ENCODE assay signal across 8 mouse cellular contexts in the genomic region with DNA sequence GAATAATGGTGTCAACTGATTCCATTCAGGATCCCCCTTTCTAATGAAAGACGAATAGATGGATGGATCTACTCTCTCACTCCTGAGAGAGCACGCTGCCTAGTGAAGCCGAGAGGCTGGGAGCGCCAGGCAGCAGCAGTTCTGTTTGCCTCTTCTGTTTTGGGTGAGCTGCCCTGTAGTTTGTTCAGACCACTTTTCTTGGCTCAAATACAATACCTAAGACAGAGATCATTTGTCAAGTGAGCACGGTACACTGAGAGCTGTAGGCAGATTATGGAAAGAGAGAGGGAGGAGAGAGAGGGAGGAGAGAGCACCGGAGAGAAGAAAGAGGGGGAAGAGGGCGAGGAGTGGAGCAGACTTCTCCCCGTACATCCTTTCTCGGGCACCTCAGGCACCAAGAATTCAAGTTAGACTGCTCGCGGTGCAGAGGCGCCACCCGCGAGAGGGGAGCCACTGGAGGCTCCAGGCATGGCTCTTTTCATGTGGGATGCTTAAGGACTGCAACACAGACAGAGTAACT.
A peak's percentile ranks its signal among the peaks of the same experiment; 100 is the strongest.
DNase-seq lines count a peak whose midpoint lies in the region; ATAC-seq and TF ChIP-seq lines count a peak whose summit lies in the region.

No protein-coding gene starts in this region.

- H3K9ac ChIP-seq in lung, postnatal 0 days (replicated peaks; ENCODE audit: low read depth), result no peak overlapping the region
- peak overlapping the region; percentile 66 for H3K9ac ChIP-seq in limb, embryonic 12.5 days (replicated peaks)

- no peaks in the 10 kb centered on the region for H3K36me3 ChIP-seq in lung, postnatal 0 days (ENCODE audit: insufficient read depth, low read length)
- no peaks in the 10 kb centered on the region for H3K36me3 ChIP-seq in limb, embryonic 12.5 days

- H3K4me3 ChIP-seq in lung, postnatal 0 days (ENCODE audit: low read depth, low read length), result peak overlapping the region; percentile 26
- peak overlapping the region; percentile 46 for H3K4me3 ChIP-seq in limb, embryonic 12.5 days (replicated peaks)

- no peak for TF ChIP-seq CTCF in lung, postnatal 0 days (IDR thresholded peaks at IDR 0.05)

- peak overlapping the region; percentile 53 for H3K4me2 ChIP-seq in lung, postnatal 0 days (replicated peaks; ENCODE audit: low read depth, low read length)
- peak overlapping the region; percentile 72 for H3K4me2 ChIP-seq in limb, embryonic 12.5 days

- no peaks in the 10 kb centered on the region for H3K27me3 ChIP-seq in lung, postnatal 0 days (replicated peaks; ENCODE audit: insufficient read depth, low read length)
- H3K27me3 ChIP-seq in limb, embryonic 12.5 days, result peaks cover 7% of the 10 kb centered on the region

- 0 out of 2 replicates have a peak, but pooled peaks cover 4% of the 10 kb centered on the region for H3K4me1 ChIP-seq in lung, postnatal 0 days (ENCODE audit: insufficient read depth, low read depth, low read length)
- peaks cover 19% of the 10 kb centered on the region for H3K4me1 ChIP-seq in limb, embryonic 12.5 days (replicated peaks)

- WGBS in lung, postnatal 0 days, result 5% methylated on average over 14 of the region's 14 CpGs
- 9% methylated on average over 14 of the region's 14 CpGs for WGBS in limb, embryonic 12.5 days

- DNase-seq in cerebellum, postnatal 10 days, result peak; percentile 34 to 45
- DNase-seq in cerebellum, adult 9-10 months, result no peak
- no peak for DNase-seq in lung, postnatal 0 days (ENCODE audit: low spot score)
- no peak for DNase-seq in lung, postnatal 36 days
- peak; percentile 52 for DNase-seq in retina, embryonic 14.5 days (ENCODE audit: low spot score)
- no peak for DNase-seq in thymus, postnatal 4 days
- DNase-seq in urinary bladder, adult 2 months (ENCODE audit: low spot score), result no peak

- H3K9me3 ChIP-seq in lung, postnatal 0 days (ENCODE audit: low read length), result no peaks in the 10 kb centered on the region
- H3K9me3 ChIP-seq in limb, embryonic 12.5 days, result no peaks in the 10 kb centered on the region

- H3K27ac ChIP-seq in lung, postnatal 0 days (ENCODE audit: low read length), result no peak overlapping the region
- H3K27ac ChIP-seq in limb, embryonic 12.5 days, result peak overlapping the region; percentile 45; the same call in 1 of the 2 replicates

- ATAC-seq in lung, postnatal 0 days, result no peak
- no peak; the same call in 1 of the 2 replicates for ATAC-seq in limb, embryonic 12.5 days (ENCODE audit: insufficient number of reproducible peaks, insufficient read depth, low FRiP score, low TSS enrichment, low read depth)

- TF ChIP-seq EP300 in lung, postnatal 0 days (IDR thresholded peaks at IDR 0.05), result no peak

Comparison
In these comparisons a context has a peak if more than half of its experiments do, and no peak if none do; other contexts are left out.
1. DNase-seq: peak in cerebellum, postnatal 10 days (2 of 2) and retina, embryonic 14.5 days (single experiment); none in cerebellum, adult 9-10 months (single experiment), lung, postnatal 0 days (single experiment), lung, postnatal 36 days (single experiment), thymus, postnatal 4 days (single experiment) and urinary bladder, adult 2 months (single experiment).